Mouse (Mus musculus): ENCODE data around the gene Tff3. TPM values are rescaled to one million over a fixed set of nuclear protein-coding genes. Genes with fewer than 3 reads are reported as not detected.

Tff3 gene
- total RNA-seq, 2 experiments from 2014 or later: not detected

Other genes starting within 250 kb of the Tff3 start
- gene Glp1r, start 227.8 kb downstream of the Tff3 start, total RNA-seq (2021): under 1 TPM in 1 of 2 experiments, not detected in 1; 0.16 TPM
- under 1 TPM in 1 of 2 experiments, not detected in 1; 0.11 TPM for gene Umodl1, start 175.0 kb downstream of the Tff3 start, total RNA-seq (2021)
- 1 to 10 TPM; 4.0 to 4.8 TPM for gene Abcg1, start 72.0 kb downstream of the Tff3 start, total RNA-seq (2021)
- not detected for gene Tff2, start 14.6 kb upstream of the Tff3 start, total RNA-seq (2021)
- gene Tff1, start 35.6 kb upstream of the Tff3 start, total RNA-seq (2021): not detected
- gene Tmprss3, start 69.3 kb upstream of the Tff3 start, total RNA-seq (2021): under 1 TPM in 1 of 2 experiments, not detected in 1; 0.29 TPM
- not detected for gene Ubash3a, start 78.2 kb upstream of the Tff3 start, total RNA-seq (2021)
- gene Rsph1, start 147.7 kb upstream of the Tff3 start, total RNA-seq (2021): 1 to 10 TPM; 8.5 to 9.1 TPM
- gene Slc37a1, start 157.1 kb upstream of the Tff3 start, total RNA-seq (2021): 1 to 10 TPM; 2.4 to 2.6 TPM